In genomic region chr4:151097104-151097438, GRCm38 (mm10) we compare ENCODE assay signal across 27 mouse cellular contexts. TPM values are rescaled to one million over a fixed set of nuclear protein-coding genes. Genes with fewer than 3 reads are reported as not detected.
DNase-seq lines count a peak whose midpoint lies in the region; ATAC-seq and TF ChIP-seq lines count a peak whose summit lies in the region.
"Had no signal": no experiment of that assay in that cellular context is flagged by ENCODE, and none has a peak within 500 bp of the region (broad histone marks: within the 10 kb centered on the region; RNA-seq: fewer than 3 reads in every experiment).

No protein-coding gene starts in this region.

- no peak overlapping the region for H3K4me3 ChIP-seq in forebrain, embryonic 15.5 days
- no peak overlapping the region for H3K4me3 ChIP-seq in forebrain, postnatal 0 days (ENCODE audit: low read depth, low read length)
- peak overlapping the region; percentile 17 for H3K4me3 ChIP-seq in heart, embryonic 12.5 days
- H3K4me3 ChIP-seq in midbrain, embryonic 14.5 days (replicated peaks; ENCODE audit: low read depth, low read length), result no peak overlapping the region
- no peak overlapping the region for H3K4me3 ChIP-seq in midbrain, embryonic 13.5 days (replicated peaks)
- H3K4me3 ChIP-seq in stomach, embryonic 15.5 days (replicated peaks), result no peak overlapping the region

- peaks cover 58% of the 10 kb centered on the region for H3K4me1 ChIP-seq in forebrain, embryonic 15.5 days
- 0 out of 2 replicates have a peak, but pooled peaks cover 7% of the 10 kb centered on the region for H3K4me1 ChIP-seq in forebrain, postnatal 0 days (ENCODE audit: insufficient read depth)
- peaks cover 69% of the 10 kb centered on the region for H3K4me1 ChIP-seq in heart, embryonic 12.5 days (replicated peaks)
- 0 out of 2 replicates have a peak, but pooled peaks cover 19% of the 10 kb centered on the region for H3K4me1 ChIP-seq in midbrain, embryonic 14.5 days (ENCODE audit: control insufficient read depth, insufficient read depth, low read length)
- H3K4me1 ChIP-seq in midbrain, embryonic 13.5 days (replicated peaks), result peaks cover 44% of the 10 kb centered on the region
- 0 out of 2 replicates have a peak, but pooled peaks cover 2% of the 10 kb centered on the region for H3K4me1 ChIP-seq in stomach, embryonic 15.5 days

- H3K9ac ChIP-seq in forebrain, embryonic 15.5 days (replicated peaks), result no peak overlapping the region
- H3K9ac ChIP-seq in forebrain, postnatal 0 days, result no peak overlapping the region
- peak overlapping the region; percentile 68 for H3K9ac ChIP-seq in heart, embryonic 12.5 days
- no peak overlapping the region for H3K9ac ChIP-seq in midbrain, embryonic 14.5 days (replicated peaks; ENCODE audit: low read length)
- H3K9ac ChIP-seq in midbrain, embryonic 13.5 days (replicated peaks), result no peak overlapping the region
- no peak overlapping the region for H3K9ac ChIP-seq in stomach, embryonic 15.5 days

- H3K27me3 ChIP-seq in forebrain, embryonic 15.5 days, result no peaks in the 10 kb centered on the region
- no peaks in the 10 kb centered on the region for H3K27me3 ChIP-seq in forebrain, postnatal 0 days (ENCODE audit: insufficient read depth, low read length)
- H3K27me3 ChIP-seq in heart, embryonic 12.5 days (replicated peaks), result no peaks in the 10 kb centered on the region
- no peaks in the 10 kb centered on the region for H3K27me3 ChIP-seq in midbrain, embryonic 14.5 days (ENCODE audit: control insufficient read depth, insufficient read depth, low read length)
- H3K27me3 ChIP-seq in midbrain, embryonic 13.5 days, result no peaks in the 10 kb centered on the region
- no peaks in the 10 kb centered on the region for H3K27me3 ChIP-seq in stomach, embryonic 15.5 days (replicated peaks)

- DNase-seq in forebrain, postnatal 0 days, result no peak
- no peak for DNase-seq in heart, postnatal 14 days
- no peak for DNase-seq in midbrain, embryonic 14.5 days
- no peak for DNase-seq in thymus, postnatal 4 days
- DNase-seq: adrenal gland, postnatal 14 days; kidney, postnatal 36 days; lung, adult 2 months; right cerebral cortex, postnatal 4 days; thymus, postnatal 36 days had no signal

- H3K36me3 ChIP-seq in forebrain, embryonic 15.5 days, result no peaks in the 10 kb centered on the region
- no peaks in the 10 kb centered on the region for H3K36me3 ChIP-seq in forebrain, postnatal 0 days (ENCODE audit: insufficient read depth)
- H3K36me3 ChIP-seq in heart, embryonic 12.5 days, result peaks cover 6% of the 10 kb centered on the region; the same call in 1 of the 2 replicates
- H3K36me3 ChIP-seq in midbrain, embryonic 14.5 days (ENCODE audit: control insufficient read depth, insufficient read depth, low read length), result peaks cover 11% of the 10 kb centered on the region; the same call in 1 of the 2 replicates
- peaks cover 18% of the 10 kb centered on the region for H3K36me3 ChIP-seq in midbrain, embryonic 13.5 days
- H3K36me3 ChIP-seq in stomach, embryonic 15.5 days, result no peaks in the 10 kb centered on the region
- H3K36me3 ChIP-seq: G1E had no signal

- WGBS in forebrain, embryonic 15.5 days, result 80% methylated on average over 11 of the region's 11 CpGs
- 72% methylated on average over 11 of the region's 11 CpGs for WGBS in forebrain, postnatal 0 days
- 39% methylated on average over 11 of the region's 11 CpGs for WGBS in heart, embryonic 12.5 days
- WGBS in midbrain, embryonic 14.5 days, result 87% methylated on average over 11 of the region's 11 CpGs
- WGBS in midbrain, embryonic 13.5 days, result 89% methylated on average over 11 of the region's 11 CpGs
- 70% methylated on average over 11 of the region's 11 CpGs for WGBS in stomach, embryonic 15.5 days

- no peak overlapping the region for H3K4me2 ChIP-seq in forebrain, embryonic 15.5 days (replicated peaks)
- H3K4me2 ChIP-seq in forebrain, postnatal 0 days (ENCODE audit: low read depth), result no peak overlapping the region
- peak overlapping the region; percentile 64 for H3K4me2 ChIP-seq in heart, embryonic 12.5 days
- H3K4me2 ChIP-seq in midbrain, embryonic 14.5 days (ENCODE audit: low read length), result no peak overlapping the region
- no peak overlapping the region for H3K4me2 ChIP-seq in midbrain, embryonic 13.5 days (replicated peaks)
- no peak overlapping the region for H3K4me2 ChIP-seq in stomach, embryonic 15.5 days
- H3K4me2 ChIP-seq: liver, embryonic 11.5 days; midbrain, embryonic 11.5 days had no signal

- H3K27ac ChIP-seq in forebrain, embryonic 15.5 days (replicated peaks), result peak overlapping the region; percentile 23; the same call in 1 of the 2 replicates
- H3K27ac ChIP-seq in forebrain, postnatal 0 days (ENCODE audit: low read depth, low read length), result no peak overlapping the region
- peak overlapping the region; percentile 99 for H3K27ac ChIP-seq in heart, embryonic 12.5 days (ENCODE audit: poor library complexity, severe bottlenecking)
- H3K27ac ChIP-seq in midbrain, embryonic 14.5 days (replicated peaks; ENCODE audit: low read depth, low read length), result 0 out of 2 replicates have a peak overlapping the region, but pooled peaks have one; percentile 37
- no peak overlapping the region for H3K27ac ChIP-seq in midbrain, embryonic 13.5 days
- peak overlapping the region; percentile 28; the same call in 1 of the 2 replicates for H3K27ac ChIP-seq in stomach, embryonic 15.5 days
- H3K27ac ChIP-seq: macrophage had no signal

- ATAC-seq in forebrain, embryonic 15.5 days (replicated peaks), result no peak
- no peak for ATAC-seq in forebrain, postnatal 0 days
- 0 out of 2 replicates have a peak, but pooled peaks have one; percentile 38 for ATAC-seq in heart, embryonic 12.5 days (ENCODE audit: insufficient number of reproducible peaks, low FRiP score)
- no peak for ATAC-seq in midbrain, embryonic 14.5 days (ENCODE audit: low FRiP score, low TSS enrichment)
- no peak for ATAC-seq in midbrain, embryonic 13.5 days
- no peak for ATAC-seq in stomach, embryonic 15.5 days (ENCODE audit: insufficient read depth, low FRiP score, low read depth)
- ATAC-seq: activated CD4-positive, CD25-positive, alpha-beta regulatory T cell, adult 4 months; hindbrain, embryonic 16.5 days; intestine, embryonic 16.5 days had no signal

- intact Hi-C loops in heart, postnatal 14 days (cut with DNase I), result no loop called here

- H3K9me3 ChIP-seq in forebrain, embryonic 15.5 days, result no peaks in the 10 kb centered on the region
- no peaks in the 10 kb centered on the region for H3K9me3 ChIP-seq in forebrain, postnatal 0 days (ENCODE audit: low read length)
- no peaks in the 10 kb centered on the region; the same call in 1 of the 2 replicates for H3K9me3 ChIP-seq in heart, embryonic 12.5 days (replicated peaks)
- no peaks in the 10 kb centered on the region for H3K9me3 ChIP-seq in midbrain, embryonic 14.5 days (ENCODE audit: control insufficient read depth, low read length)
- H3K9me3 ChIP-seq in midbrain, embryonic 13.5 days, result no peaks in the 10 kb centered on the region
- H3K9me3 ChIP-seq in stomach, embryonic 15.5 days, result no peaks in the 10 kb centered on the region

- no peak for TF ChIP-seq CTCF in forebrain, postnatal 0 days (IDR thresholded peaks at IDR 0.05; ENCODE audit: low read depth)

RNA-seq across cellular contexts. Expression of gene Gm13090, which starts 7.7 kb away (rescaled TPM):
- polyA plus RNA-seq in forebrain, embryonic 15.5 days (2015; fragmentation: Nextera tagmentation; extraction: Ambion mirVana), result 0.24 TPM in 1 of 2 replicates, not detected in the other
- total RNA-seq in forebrain, postnatal 0 days (2014; rRNA removed), result not detected in 2 replicates
- not detected in 2 replicates for polyA plus RNA-seq in forebrain, postnatal 0 days (2015; fragmentation: Nextera tagmentation; extraction: Ambion mirVana)
- polyA plus RNA-seq in heart, embryonic 12.5 days (2016; fragmentation: Nextera tagmentation; extraction: Ambion mirVana), result not detected in 2 replicates
- not detected for total RNA-seq in heart, postnatal 14 days (2021)
- polyA plus RNA-seq in midbrain, embryonic 14.5 days (2014; fragmentation: Nextera tagmentation; extraction: Ambion mirVana), result 0.50 TPM in 1 of 2 replicates, not detected in the other
- polyA plus RNA-seq in midbrain, embryonic 13.5 days (2015; fragmentation: Nextera tagmentation; extraction: Ambion mirVana), result 0.22 TPM in 1 of 2 replicates, not detected in the other
- polyA plus RNA-seq in stomach, embryonic 15.5 days (2015; fragmentation: Nextera tagmentation; extraction: Ambion mirVana), result not detected in 2 replicates
- total RNA-seq: adrenal gland, postnatal 14 days; G1E; gastrocnemius, adult 8-10 months; hematopoietic stem cell, adult 5-6 weeks; layer of hippocampus, postnatal 10 days had no signal
- polyA plus RNA-seq: activated CD4-positive, CD25-positive, alpha-beta regulatory T cell, adult 4 months; brain, embryonic 14.5 days; cortical plate, adult 2 months; embryonic facial prominence, embryonic 11.5 days; G1E; hindbrain, embryonic 16.5 days; intestine, embryonic 16.5 days; kidney, embryonic 14.5 days; liver, embryonic 11.5 days; lung, adult 2 months; macrophage; midbrain, embryonic 11.5 days had no signal

RNA-seq across cellular contexts. Expression of gene Vamp3, which starts 39.3 kb away (rescaled TPM):
- 69.3 and 69.4 TPM in 2 replicates for polyA plus RNA-seq in forebrain, embryonic 15.5 days (2015; fragmentation: Nextera tagmentation; extraction: Ambion mirVana)
- total RNA-seq in forebrain, postnatal 0 days (2014; rRNA removed), result 37.9 and 47.1 TPM in 2 replicates
- 39.2 and 48.8 TPM in 2 replicates for polyA plus RNA-seq in forebrain, postnatal 0 days (2015; fragmentation: Nextera tagmentation; extraction: Ambion mirVana)
- 100 and 109 TPM in 2 replicates for polyA plus RNA-seq in heart, embryonic 12.5 days (2016; fragmentation: Nextera tagmentation; extraction: Ambion mirVana)
- total RNA-seq in heart, postnatal 14 days (2021), result 10 to 100 TPM; 73.1 to 78.0 TPM
- 30.4 and 34.9 TPM in 2 replicates for polyA plus RNA-seq in midbrain, embryonic 14.5 days (2014; fragmentation: Nextera tagmentation; extraction: Ambion mirVana)
- polyA plus RNA-seq in midbrain, embryonic 13.5 days (2015; fragmentation: Nextera tagmentation; extraction: Ambion mirVana), result 60.7 and 62.1 TPM in 2 replicates
- polyA plus RNA-seq in stomach, embryonic 15.5 days (2015; fragmentation: Nextera tagmentation; extraction: Ambion mirVana), result 129 and 133 TPM in 2 replicates

RNA-seq across cellular contexts. Expression of gene Per3, which starts 52.6 kb away (rescaled TPM):
- polyA plus RNA-seq in forebrain, embryonic 15.5 days (2015; fragmentation: Nextera tagmentation; extraction: Ambion mirVana), result 3.0 and 3.3 TPM in 2 replicates
- 3.3 and 6.9 TPM in 2 replicates for total RNA-seq in forebrain, postnatal 0 days (2014; rRNA removed)
- 2.9 and 3.0 TPM in 2 replicates for polyA plus RNA-seq in forebrain, postnatal 0 days (2015; fragmentation: Nextera tagmentation; extraction: Ambion mirVana)
- polyA plus RNA-seq in heart, embryonic 12.5 days (2016; fragmentation: Nextera tagmentation; extraction: Ambion mirVana), result 7.2 and 8.7 TPM in 2 replicates
- 10 to 100 TPM; 11.8 to 16.3 TPM for total RNA-seq in heart, postnatal 14 days (2021)
- 2.3 and 2.5 TPM in 2 replicates for polyA plus RNA-seq in midbrain, embryonic 14.5 days (2014; fragmentation: Nextera tagmentation; extraction: Ambion mirVana)
- 2.9 and 3.0 TPM in 2 replicates for polyA plus RNA-seq in midbrain, embryonic 13.5 days (2015; fragmentation: Nextera tagmentation; extraction: Ambion mirVana)
- polyA plus RNA-seq in stomach, embryonic 15.5 days (2015; fragmentation: Nextera tagmentation; extraction: Ambion mirVana), result 5.6 and 5.7 TPM in 2 replicates

Comparison
In these comparisons a context has a peak if more than half of its experiments do, and no peak if none do; other contexts are left out.
1. H3K27ac ChIP-seq: peak in forebrain, embryonic 15.5 days (single experiment), heart, embryonic 12.5 days (single experiment), midbrain, embryonic 14.5 days (single experiment) and stomach, embryonic 15.5 days (single experiment); none in forebrain, postnatal 0 days (single experiment) and midbrain, embryonic 13.5 days (single experiment).